Mouse (Mus musculus): Measurements from ENCODE around the gene Arhgef18. TPM values are rescaled to one million over a fixed set of nuclear protein-coding genes. Genes with fewer than 3 reads are reported as not detected.

The Arhgef18 gene
- total RNA-seq, 2 experiments from 2014 or later = 38.1 to 40.7 TPM

DNA sequence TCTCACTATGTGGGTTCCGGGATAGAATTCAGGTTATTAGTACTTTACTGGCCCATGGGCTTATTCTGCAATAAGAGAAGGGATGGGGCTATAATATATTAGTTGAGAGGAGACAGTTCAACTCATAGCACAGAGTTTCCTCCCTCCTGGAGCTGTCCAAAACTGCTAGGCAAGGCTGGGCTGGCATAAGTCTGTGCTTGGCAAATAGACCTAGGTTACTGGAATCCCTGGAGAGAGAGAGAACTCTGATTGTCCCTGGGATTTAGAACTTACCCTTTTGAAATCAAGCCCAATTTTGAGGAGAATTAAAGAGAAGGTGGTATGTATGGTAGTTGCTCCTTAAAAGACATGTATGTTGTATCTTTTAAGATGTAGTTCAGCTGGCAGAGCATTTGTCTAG lies 3.3 kb upstream of the Arhgef18 start:
- intact Hi-C loops (cut with DNase I) = no loop called here
- DNase-seq (ENCODE audit: low spot score in 2 of 2) = no peak

DNA sequence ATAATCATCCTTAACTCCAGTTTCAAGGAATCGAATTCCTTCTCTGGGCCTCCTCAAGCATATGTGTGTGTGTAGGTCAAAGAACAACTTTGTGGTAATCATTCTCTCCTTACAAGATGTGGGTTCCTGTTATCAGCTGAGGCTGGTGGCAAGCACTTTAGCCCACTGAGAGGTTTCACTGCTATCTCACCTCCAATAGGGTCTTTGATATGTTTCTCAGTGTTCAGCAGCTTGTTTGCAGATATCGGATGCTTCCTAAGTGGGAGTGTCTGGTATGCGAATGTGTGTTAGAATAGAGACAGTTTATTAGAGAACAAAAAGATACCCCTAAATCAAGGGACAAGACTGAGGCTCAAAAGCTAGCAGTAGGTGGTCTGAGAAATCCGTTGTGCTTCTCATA lies 513 bp upstream of the Arhgef18 start:
- intact Hi-C loops (cut with DNase I) = no loop called here
- DNase-seq (ENCODE audit: low spot score in 2 of 2) = no peak

DNA sequence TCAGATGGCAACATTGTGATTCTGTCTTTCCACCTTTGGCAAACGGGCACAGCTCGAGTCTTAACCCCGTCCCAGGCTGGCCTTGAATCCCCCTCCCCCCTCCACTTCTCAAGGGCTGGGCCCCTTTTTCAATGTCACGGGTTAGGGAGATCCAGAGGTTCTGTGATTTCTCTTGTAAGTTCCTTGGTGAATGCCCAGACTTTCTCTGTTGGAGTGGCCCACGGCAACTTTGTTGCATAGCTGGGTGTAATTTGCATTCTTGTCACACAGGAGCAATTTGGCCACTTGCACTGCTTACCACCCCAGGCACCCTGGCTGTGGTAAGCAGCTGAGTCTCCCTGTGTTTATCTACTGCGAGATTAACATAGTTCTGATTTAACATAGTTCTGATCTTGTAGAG lies 1.8 kb downstream of the Arhgef18 start:
- intact Hi-C loops (cut with DNase I) = no loop called here
- no peak for DNase-seq (ENCODE audit: low spot score in 2 of 2)

DNA sequence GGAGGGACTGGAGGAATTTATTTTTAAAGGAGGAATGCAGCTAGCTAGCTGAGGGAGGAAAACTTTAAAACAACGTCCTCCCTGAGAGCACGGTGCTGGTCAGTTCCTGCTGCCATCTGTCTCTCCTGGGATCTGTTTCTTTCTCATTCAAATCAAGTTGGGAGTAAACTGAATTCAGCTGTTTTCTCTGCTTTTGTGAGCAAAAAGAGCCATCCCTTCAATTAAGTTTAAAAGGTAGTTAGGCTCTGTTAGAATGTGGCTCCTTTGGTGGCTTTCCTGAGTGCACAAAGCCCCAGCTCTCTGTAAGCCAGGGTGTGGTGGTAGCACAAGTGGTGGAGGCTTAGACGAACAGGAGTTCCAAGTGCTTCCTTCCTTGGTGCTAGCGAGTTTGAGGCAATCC lies 2.4 kb downstream of the Arhgef18 start:
- no peak for DNase-seq (ENCODE audit: low spot score in 2 of 2)
- intact Hi-C loops (cut with DNase I) = no loop called here

DNA sequence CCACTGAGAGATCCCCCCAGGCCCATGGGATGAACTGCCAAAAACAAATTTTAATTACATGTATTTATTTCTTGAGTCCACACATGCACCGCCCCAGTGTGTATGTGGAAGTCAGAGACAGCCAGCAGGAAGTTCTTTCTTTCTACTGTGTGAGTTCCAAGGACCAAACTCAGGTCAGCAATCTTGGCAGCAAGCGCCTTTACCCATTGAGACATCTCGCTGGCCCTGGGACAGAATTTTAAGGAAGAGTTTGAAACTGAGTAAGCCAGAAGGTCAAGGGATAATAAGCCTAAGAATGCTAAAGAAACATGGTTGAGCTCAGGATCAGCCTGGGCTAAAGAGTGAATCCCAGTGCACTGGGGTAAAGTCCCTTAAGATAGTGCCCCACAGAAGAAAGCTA lies 4.8 kb downstream of the Arhgef18 start:
- intact Hi-C loops (cut with DNase I) = no loop called here

DNA sequence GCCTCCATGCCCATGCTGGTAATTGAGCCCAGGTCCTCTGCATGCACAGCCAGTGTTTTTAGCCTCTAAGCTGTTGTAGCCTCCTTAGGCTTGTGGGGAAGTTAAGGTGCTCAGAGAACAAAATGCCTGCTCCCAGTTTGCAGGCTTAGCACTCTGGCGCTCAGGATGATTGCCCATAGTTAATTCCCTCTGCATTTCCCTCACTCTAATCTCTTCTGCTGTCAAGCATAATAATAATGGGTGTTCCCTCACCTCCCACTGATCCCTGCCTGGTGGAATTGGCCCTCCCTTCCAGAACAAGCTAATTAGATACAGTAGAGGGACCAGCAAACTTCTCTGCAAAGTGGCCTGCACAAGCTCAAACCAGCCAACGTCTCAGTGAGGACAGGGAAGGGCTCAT lies 7.7 kb downstream of the Arhgef18 start:
- DNase-seq (ENCODE audit: low spot score in 2 of 2) = no peak
- intact Hi-C loops (cut with DNase I) = no loop called here

More for the DNA sequence above, 4.8 kb downstream of the Arhgef18 start:
- no peak for DNase-seq (ENCODE audit: low spot score in 2 of 2)

DNA sequence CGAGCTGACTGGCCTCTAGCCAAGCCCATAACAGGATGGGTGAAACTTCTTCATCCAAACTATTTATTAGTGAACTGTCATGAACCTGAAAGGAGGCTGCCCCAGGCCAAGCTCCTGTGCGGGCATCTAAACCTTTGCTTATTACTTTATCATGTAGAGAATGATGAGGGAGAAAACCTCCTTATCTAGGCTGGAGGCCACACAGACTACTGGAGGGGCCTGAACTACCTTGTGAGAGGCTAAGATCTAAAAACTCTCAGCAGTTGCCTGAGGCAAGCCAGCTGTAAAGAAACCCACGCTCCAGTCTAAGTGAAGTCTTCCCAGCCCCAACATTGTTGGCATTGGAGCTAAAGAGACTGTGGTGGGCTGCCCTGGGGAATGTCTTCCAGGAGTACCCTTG lies 14.6 kb downstream of the Arhgef18 start:
- intact Hi-C loops (cut with DNase I) = no loop called here
- no peak for DNase-seq (ENCODE audit: low spot score in 2 of 2)

DNA sequence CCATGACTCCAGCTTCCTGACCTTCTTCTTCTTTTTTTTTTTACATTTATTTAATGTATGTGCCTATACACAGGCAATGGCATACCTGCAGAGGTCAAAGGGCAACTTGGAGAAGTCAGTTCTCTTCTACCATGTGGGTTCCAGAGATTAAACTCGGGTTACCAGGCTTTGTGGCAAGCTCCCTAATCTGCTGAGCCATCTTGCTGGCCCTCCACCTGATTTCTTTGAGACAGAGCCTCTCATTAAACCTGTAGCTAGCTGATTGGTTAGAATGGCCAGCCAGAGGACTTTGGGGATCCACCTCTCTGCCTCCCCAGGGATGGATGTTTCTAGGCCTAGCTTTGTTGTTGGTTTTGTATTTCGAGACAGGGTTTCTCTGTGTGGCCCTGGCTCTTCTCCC lies 18.3 kb downstream of the Arhgef18 start:
- DNase-seq (ENCODE audit: low spot score in 2 of 2) = no peak
- intact Hi-C loops (cut with DNase I) = no loop called here

DNA sequence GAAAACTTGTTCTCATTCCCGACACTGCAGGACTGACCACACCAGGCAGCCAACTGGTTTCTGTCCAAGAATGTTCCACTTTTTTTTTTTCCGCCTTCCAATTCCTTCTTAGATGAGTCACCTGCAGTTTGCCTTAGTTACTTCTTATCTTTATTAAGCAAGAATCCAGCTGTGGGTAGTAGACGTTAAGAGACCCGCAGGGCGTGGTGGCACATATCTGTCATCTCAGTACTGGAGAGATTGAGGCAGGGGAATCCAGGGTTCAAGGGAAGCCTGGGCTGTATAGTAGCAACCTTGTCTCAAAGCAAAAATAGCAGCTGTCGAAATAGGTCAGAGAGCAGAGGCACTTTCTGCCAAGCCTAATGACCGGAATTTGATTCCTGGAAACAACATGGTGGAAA lies 19.1 kb downstream of the Arhgef18 start:
- intact Hi-C loops (cut with DNase I) = no loop called here
- DNase-seq (ENCODE audit: low spot score in 2 of 2) = no peak

DNA sequence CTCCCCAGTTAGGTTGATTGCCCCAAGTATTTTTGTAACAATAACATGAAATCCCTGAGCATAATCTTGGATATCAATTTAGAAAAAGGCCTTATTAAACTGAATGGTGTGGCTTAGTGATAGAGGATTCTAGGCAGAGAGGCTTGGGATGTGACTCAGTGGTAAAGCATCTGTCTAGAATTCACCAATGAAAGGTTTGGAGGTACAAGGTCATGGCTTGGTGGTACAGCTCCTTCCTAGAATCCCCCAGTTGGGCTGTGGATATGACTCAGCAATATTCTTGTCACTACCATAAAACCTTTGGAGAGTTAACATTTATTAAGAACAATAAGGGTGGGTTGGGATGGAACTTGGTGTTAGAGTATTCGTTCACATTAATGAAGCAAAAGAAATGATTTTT lies 20.0 kb downstream of the Arhgef18 start:
- no peak for DNase-seq (ENCODE audit: low spot score in 2 of 2)
- intact Hi-C loops (cut with DNase I) = no loop called here

DNA sequence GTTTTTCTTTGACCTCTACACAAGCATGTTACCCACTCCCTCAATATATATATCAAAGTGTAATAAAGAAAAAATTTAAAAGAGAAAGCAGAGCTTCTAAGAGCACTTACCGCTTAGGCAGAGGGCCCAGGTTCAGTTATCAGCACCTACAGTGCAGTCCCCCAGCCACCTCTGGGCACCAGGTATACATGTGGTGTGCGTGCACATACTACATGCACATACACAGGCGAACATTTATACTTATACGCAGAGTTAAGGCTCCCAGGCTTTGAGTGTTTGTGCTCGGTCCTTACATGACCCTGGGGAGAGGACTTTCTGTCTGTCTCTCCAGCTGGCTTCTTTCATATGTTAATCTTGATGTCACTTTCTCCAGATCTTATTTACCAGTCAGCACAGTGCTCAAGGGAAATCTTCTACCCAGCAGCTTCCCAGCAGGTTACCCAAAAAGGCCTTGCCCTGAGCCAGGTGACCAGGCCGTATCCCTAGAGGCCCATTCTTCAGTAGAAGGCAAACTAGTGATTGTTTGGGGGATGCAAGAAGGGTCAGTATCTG lies 21.9 kb downstream of the Arhgef18 start:
- intact Hi-C loops (cut with DNase I) = no loop called here
- no peak for DNase-seq (ENCODE audit: low spot score in 2 of 2)

DNA sequence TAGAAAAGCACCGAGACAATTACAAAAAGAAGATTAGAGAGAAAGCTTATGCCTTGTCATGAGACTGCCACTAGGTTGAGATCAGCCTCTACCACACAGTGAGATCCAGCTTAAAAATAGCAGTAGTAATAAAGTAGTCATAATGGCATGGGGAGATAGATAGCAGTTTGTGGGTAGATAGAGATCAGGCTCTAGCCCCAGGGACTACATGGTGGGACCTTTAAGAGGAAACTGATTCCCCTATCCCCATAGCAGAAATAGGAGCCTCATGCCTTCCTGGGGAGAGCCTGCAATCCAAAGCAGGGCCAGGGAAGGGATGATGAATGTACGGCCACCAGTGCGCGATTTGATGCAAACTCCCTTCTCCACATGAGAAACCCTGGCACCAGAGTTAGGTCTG lies 22.5 kb downstream of the Arhgef18 start:
- no peak for DNase-seq (ENCODE audit: low spot score in 2 of 2)
- intact Hi-C loops (cut with DNase I) = no loop called here

DNA sequence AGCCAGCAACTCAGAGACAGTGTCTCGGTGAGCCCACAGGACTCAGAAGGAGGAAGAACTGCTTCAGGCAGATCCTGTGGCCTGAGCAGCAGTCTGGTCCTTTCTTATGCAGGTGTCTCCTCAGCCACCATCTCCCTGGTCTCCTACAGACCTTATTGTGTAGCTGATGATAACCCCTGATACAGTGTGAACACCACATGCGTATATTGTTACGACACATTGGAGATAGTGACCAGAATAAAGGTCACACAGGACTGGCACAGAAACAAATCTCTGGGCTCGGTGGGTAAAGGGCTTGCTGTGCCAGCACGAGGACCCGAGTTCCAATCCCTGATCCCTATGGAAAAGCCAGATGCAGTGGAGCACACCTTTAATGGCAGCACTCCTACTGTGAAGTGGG lies 22.9 kb downstream of the Arhgef18 start:
- no peak for DNase-seq (ENCODE audit: low spot score in 2 of 2)
- intact Hi-C loops (cut with DNase I) = no loop called here

DNA sequence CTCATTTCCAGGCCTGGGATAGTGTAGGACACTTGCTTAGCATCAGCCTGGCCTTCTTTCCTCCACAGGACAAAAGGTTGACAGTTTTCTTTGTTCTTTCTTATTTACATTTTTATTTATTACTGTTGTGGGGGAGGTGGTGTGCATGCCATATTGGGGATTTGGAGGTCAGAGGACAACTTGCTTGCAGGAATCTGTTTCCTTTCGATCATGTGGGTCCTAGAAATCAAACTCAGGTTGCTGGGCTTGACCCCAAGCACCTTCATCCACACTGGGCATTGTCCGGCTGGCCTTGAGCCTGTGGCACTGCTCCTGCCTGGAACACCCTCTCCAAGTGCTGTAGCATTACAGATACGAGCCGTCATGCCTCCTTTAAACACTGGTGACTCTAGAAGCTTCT lies 24.0 kb downstream of the Arhgef18 start:
- intact Hi-C loops (cut with DNase I) = no loop called here
- no peak for DNase-seq (ENCODE audit: low spot score in 2 of 2)

DNA sequence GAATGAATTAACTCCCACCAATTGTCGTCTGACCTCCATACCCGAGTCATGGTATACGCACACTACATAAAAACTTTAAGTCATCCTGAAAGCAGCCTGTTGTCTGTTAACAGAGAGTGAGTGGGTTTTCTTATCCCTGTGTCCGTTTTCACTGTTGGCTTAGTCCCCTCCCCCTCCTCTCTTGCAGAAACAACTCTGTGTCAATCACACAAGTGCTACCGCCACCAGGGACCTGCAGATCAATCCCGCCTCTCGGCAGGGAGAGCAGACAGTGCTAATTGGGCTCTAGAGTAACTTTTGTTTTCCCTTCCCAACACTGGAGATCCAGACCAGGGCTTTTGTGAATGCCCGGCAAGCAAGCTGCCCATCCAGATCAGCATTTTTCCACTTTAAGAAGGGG lies 24.6 kb downstream of the Arhgef18 start:
- intact Hi-C loops (cut with DNase I) = no loop called here

DNA sequence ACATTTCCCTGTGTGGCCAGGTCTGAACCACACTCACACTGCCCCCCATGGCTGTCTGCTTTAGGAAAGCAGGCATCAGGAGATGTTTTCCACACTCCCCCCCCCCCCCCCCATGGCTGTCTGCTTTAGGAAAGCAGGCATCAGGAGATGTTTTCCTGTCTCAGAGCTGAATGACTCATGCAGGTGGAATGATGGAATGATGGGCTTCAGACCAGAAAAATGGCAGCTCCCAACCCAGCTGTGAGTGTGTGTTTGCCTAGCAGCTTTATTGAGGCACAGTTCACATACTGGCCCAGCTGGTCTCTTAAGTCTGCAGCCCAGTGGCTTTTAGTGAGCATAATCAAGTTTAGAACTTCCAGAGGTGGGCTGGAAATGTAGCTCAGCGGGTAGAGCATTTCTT lies 25.3 kb downstream of the Arhgef18 start:
- no peak for DNase-seq (ENCODE audit: low spot score in 2 of 2)
- intact Hi-C loops (cut with DNase I) = no loop called here

More for the DNA sequence above, 24.6 kb downstream of the Arhgef18 start:
- no peak for DNase-seq (ENCODE audit: low spot score in 2 of 2)

DNA sequence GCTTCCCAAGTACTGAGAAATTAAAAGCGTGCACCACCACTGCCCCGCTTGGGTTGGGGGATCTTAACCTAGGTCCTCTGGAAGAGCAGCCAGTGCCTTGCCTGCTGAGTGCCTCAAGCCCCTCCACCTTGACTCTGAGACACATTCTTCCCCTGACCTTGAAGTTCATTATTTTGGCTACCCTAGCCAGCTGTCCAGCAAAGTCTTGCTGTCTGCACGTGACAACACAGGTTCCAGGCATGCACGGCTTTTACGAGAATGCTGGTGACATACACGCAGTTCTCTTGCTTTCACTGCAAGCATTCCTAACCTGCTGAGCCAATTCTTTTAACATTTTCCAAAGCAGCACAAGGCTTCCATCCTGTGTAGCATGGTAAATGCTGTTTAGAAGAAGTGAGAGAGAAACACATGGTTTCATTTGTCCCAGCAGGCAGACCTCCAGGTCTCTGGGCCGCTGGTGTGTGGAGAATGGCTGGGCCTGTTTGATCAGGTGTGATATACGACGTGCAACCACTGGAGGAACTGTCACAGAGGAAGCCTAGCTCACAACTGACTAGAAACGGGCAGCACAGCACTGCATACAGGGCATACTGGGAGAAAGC lies 27.4 kb downstream of the Arhgef18 start:
- intact Hi-C loops (cut with DNase I) = no loop called here
- no peak for DNase-seq (ENCODE audit: low spot score in 2 of 2)

DNA sequence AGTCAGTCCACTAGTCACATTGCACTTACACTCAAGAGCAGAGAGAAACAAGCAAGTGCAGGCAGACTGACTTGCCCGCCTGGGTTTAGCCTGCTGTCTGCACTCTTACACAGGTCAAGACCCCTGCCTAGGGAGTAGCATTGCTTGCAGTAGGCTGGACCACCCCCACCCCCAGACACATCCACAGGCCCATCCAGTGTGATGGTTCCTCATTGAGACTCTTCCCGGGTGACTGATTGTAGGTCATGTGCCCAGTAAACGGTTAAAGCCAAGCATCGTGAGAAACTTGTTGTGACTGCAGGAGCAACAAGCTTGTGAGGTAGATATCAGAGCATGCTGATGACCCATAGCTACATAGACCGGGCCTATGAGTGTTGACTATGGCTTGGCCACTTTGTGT lies 28.7 kb downstream of the Arhgef18 start:
- intact Hi-C loops (cut with DNase I) = no loop called here
- no peak for DNase-seq (ENCODE audit: low spot score in 2 of 2)

DNA sequence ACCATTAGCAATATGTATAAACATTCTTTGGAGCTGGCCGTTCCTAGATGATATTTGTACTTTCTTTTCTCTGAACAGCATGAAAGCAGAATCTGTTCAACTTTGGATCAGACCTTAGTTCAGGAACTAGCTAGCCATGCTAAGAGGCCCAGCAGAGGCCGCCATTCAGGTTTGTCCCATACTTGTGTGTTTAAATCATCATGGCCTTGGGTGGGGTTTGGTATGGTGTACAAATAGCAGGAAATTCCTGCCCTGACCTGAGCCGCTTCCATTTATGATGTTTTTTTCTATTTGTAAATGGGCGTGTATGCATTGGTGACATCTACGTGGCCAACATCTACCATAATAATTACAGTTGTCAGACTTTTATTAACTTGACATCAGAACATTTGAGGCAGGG lies 32.4 kb downstream of the Arhgef18 start:
- DNase-seq (ENCODE audit: low spot score in 2 of 2) = no peak
- intact Hi-C loops (cut with DNase I) = no loop called here

DNA sequence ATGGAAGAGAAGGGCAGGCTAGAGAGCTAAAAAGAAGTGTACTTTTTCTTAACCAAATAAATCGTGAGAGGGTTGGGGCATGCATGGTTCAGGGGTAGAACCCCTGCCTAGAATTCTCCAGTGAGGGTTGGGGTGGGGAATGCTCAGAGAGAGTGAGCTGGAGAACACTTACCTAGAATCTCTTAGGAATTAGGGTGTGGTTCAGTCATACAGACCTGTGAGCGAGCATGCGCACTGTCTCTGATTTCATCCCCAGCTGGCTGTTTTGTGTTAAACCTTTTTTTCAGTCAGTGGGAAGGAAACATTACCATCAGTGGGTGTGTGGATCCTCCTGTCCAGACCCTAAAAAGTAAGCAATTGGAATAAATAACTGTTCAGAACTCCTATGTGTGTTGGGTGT lies 33.4 kb downstream of the Arhgef18 start:
- DNase-seq (ENCODE audit: low spot score in 2 of 2) = no peak
- intact Hi-C loops (cut with DNase I) = no loop called here

DNA sequence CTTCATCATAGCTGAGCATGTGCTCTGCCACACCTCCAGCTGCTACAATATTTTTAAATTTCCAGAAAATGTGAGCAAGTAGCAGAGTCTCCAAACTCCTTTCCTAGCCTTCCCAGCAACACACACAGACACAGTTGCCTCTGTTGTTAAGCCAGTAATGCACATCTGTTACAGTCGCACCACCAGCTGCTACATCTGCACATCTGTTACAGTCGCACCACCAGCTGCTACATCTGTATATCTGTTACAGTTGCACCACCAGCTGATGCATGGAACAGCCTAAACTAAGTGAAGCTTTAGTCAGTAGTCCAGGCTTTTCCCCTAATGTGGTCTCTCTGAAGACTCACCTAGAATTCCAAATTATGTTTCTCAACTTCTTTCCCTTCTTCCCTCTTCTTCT lies 35.6 kb downstream of the Arhgef18 start:
- intact Hi-C loops (cut with DNase I) = no loop called here
- peak in 1 of 2 experiments; percentile 20 for DNase-seq (ENCODE audit: low spot score in 2 of 2)

DNA sequence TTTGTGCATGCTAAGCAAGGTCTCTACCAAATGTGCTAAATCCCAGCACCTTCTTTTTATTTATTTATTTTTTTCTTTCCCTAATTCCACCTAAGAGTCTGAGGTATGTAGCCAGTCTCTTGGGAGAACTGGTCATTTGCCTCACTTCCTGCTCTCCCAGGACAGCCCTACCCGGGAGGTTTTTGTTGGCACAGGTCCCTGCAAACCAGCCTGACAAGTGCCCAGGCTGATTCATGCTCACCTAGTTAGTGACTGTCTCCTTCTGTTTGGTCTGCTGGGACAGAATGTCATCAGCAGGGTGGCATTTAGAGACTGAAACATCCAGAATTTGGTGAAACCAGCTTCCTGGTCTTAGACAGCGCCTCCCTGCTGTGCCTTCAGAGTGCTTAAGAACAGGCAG lies 37.2 kb downstream of the Arhgef18 start:
- no peak for DNase-seq (ENCODE audit: low spot score in 2 of 2)
- intact Hi-C loops (cut with DNase I) = no loop called here

Data from left cerebral cortex, postnatal 14 days (tissue).